Mouse (Mus musculus): ENCODE data around the gene Ttc39a. TPM values are rescaled to one million over a fixed set of nuclear protein-coding genes. Genes with fewer than 3 reads are reported as not detected.

Gene Ttc39a
- polyA plus RNA-seq, 1 experiment from 2014 or later = 1.0 TPM

GRCm38 (mm10) chr4:109430250-109430649 is 23.8 kb downstream of the Ttc39a start:
- WGBS = 94% methylated on average over 7 of the region's 7 CpGs
- Histone ChIP-seq H3K9ac (ENCODE audit: low read length) (no peak overlapping the region), H3K4me2 (ENCODE audit: low read length) (no peak overlapping the region), H3K36me3 (ENCODE audit: control insufficient read depth, insufficient read depth, low read length) (no peaks in the 10 kb centered on the region), H3K27me3 (replicated peaks; ENCODE audit: control insufficient read depth, insufficient read depth, low read length) (no peaks in the 10 kb centered on the region), H3K4me1 (ENCODE audit: control insufficient read depth, insufficient read depth, low read length) (no peaks in the 10 kb centered on the region), H3K9me3 (replicated peaks; ENCODE audit: control insufficient read depth, low read length) (no peaks in the 10 kb centered on the region), H3K27ac (ENCODE audit: low read depth, low read length) (no peak overlapping the region), H3K4me3 (ENCODE audit: low read depth, low read length) (no peak overlapping the region)
- ATAC-seq (no peak), DNase-seq (ENCODE audit: low spot score) (no peak)

- DNase-seq (ENCODE audit: low spot score) (peak; percentile 50), ATAC-seq (0 out of 2 replicates have a peak, but pooled peaks have one; percentile 56)
- Histone ChIP-seq H3K36me3 (ENCODE audit: control insufficient read depth, insufficient read depth, low read length) (no peaks in the 10 kb centered on the region), H3K4me1 (ENCODE audit: control insufficient read depth, insufficient read depth, low read length) (no peaks in the 10 kb centered on the region), H3K9me3 (replicated peaks; ENCODE audit: control insufficient read depth, low read length) (no peaks in the 10 kb centered on the region), H3K27me3 (replicated peaks; ENCODE audit: control insufficient read depth, insufficient read depth, low read length) (no peaks in the 10 kb centered on the region), H3K9ac (ENCODE audit: low read length) (no peak overlapping the region), H3K4me2 (ENCODE audit: low read length) (no peak overlapping the region), H3K27ac (ENCODE audit: low read depth, low read length) (no peak overlapping the region), H3K4me3 (ENCODE audit: low read depth, low read length) (no peak overlapping the region)
- WGBS = 54% methylated on average over 13 of the region's 13 CpGs
Observed at GRCm38 (mm10) chr4:109430854-109431253, 24.4 kb downstream of the Ttc39a start.

- no peaks in the 10 kb centered on the region for H3K4me1 ChIP-seq (ENCODE audit: control insufficient read depth, insufficient read depth, low read length)
- H3K27ac ChIP-seq (ENCODE audit: low read depth, low read length) = no peak overlapping the region
- no peaks in the 10 kb centered on the region for H3K9me3 ChIP-seq (replicated peaks; ENCODE audit: control insufficient read depth, low read length)
- no peak overlapping the region for H3K9ac ChIP-seq (ENCODE audit: low read length)
- ATAC-seq (0 out of 2 replicates have a peak, but pooled peaks have one; percentile 10), DNase-seq (ENCODE audit: low spot score) (no peak)
- H3K4me3 ChIP-seq (ENCODE audit: low read depth, low read length) = no peak overlapping the region
- no peak overlapping the region for H3K4me2 ChIP-seq (ENCODE audit: low read length)
- no peaks in the 10 kb centered on the region for H3K27me3 ChIP-seq (replicated peaks; ENCODE audit: control insufficient read depth, insufficient read depth, low read length)
- 82% methylated on average over 16 of the region's 16 CpGs for WGBS
- H3K36me3 ChIP-seq (ENCODE audit: control insufficient read depth, insufficient read depth, low read length) = no peaks in the 10 kb centered on the region
Observed at GRCm38 (mm10) chr4:109432668-109433375, 26.4 kb downstream of the Ttc39a start.

- no peak for ATAC-seq
- 86% methylated on average over 6 of the region's 6 CpGs for WGBS
Observed at GRCm38 (mm10) chr4:109433641-109434040, 27.2 kb downstream of the Ttc39a start.

GRCm38 (mm10) chr4:109434256-109434655 is 27.8 kb downstream of the Ttc39a start:
- H3K27me3 ChIP-seq (replicated peaks; ENCODE audit: control insufficient read depth, insufficient read depth, low read length) = no peaks in the 10 kb centered on the region
- H3K9ac ChIP-seq (ENCODE audit: low read length) = no peak overlapping the region
- H3K4me2 ChIP-seq (ENCODE audit: low read length) = no peak overlapping the region
- no peak overlapping the region for H3K27ac ChIP-seq (ENCODE audit: low read depth, low read length)
- WGBS = 88% methylated on average over 1 of the region's 1 CpGs
- H3K36me3 ChIP-seq (ENCODE audit: control insufficient read depth, insufficient read depth, low read length) = no peaks in the 10 kb centered on the region
- H3K9me3 ChIP-seq (replicated peaks; ENCODE audit: control insufficient read depth, low read length) = no peaks in the 10 kb centered on the region
- ATAC-seq (no peak), DNase-seq (ENCODE audit: low spot score) (no peak)
- no peak overlapping the region for H3K4me3 ChIP-seq (ENCODE audit: low read depth, low read length)
- H3K4me1 ChIP-seq (ENCODE audit: control insufficient read depth, insufficient read depth, low read length) = no peaks in the 10 kb centered on the region

More at GRCm38 (mm10) chr4:109433641-109434040, 27.2 kb downstream of the Ttc39a start:
- H3K9ac ChIP-seq (ENCODE audit: low read length) = no peak overlapping the region
- H3K9me3 ChIP-seq (replicated peaks; ENCODE audit: control insufficient read depth, low read length) = no peaks in the 10 kb centered on the region
- H3K4me1 ChIP-seq (ENCODE audit: control insufficient read depth, insufficient read depth, low read length) = no peaks in the 10 kb centered on the region
- no peaks in the 10 kb centered on the region for H3K27me3 ChIP-seq (replicated peaks; ENCODE audit: control insufficient read depth, insufficient read depth, low read length)
- no peak overlapping the region for H3K4me2 ChIP-seq (ENCODE audit: low read length)
- no peak overlapping the region for H3K4me3 ChIP-seq (ENCODE audit: low read depth, low read length)
- H3K36me3 ChIP-seq (ENCODE audit: control insufficient read depth, insufficient read depth, low read length) = no peaks in the 10 kb centered on the region
- no peak overlapping the region for H3K27ac ChIP-seq (ENCODE audit: low read depth, low read length)
- no peak for DNase-seq (ENCODE audit: low spot score)

GRCm38 (mm10) chr4:109437913-109438878 is 31.8 kb downstream of the Ttc39a start:
- H3K9ac ChIP-seq (ENCODE audit: low read length) = no peak overlapping the region
- 51% methylated on average over 9 of the region's 9 CpGs for WGBS
- H3K36me3 ChIP-seq (ENCODE audit: control insufficient read depth, insufficient read depth, low read length) = no peaks in the 10 kb centered on the region
- no peak overlapping the region for H3K4me2 ChIP-seq (ENCODE audit: low read length)
- no peaks in the 10 kb centered on the region for H3K27me3 ChIP-seq (replicated peaks; ENCODE audit: control insufficient read depth, insufficient read depth, low read length)
- peak; percentile 71 for ATAC-seq
- no peak overlapping the region for H3K27ac ChIP-seq (ENCODE audit: low read depth, low read length)
- no peaks in the 10 kb centered on the region for H3K9me3 ChIP-seq (replicated peaks; ENCODE audit: control insufficient read depth, low read length)
- H3K4me3 ChIP-seq (ENCODE audit: low read depth, low read length) = no peak overlapping the region
- peak; percentile 70 for DNase-seq (ENCODE audit: low spot score)
- H3K4me1 ChIP-seq (ENCODE audit: control insufficient read depth, insufficient read depth, low read length) = no peaks in the 10 kb centered on the region

GRCm38 (mm10) chr4:109439101-109439500 is 32.7 kb downstream of the Ttc39a start:
- Histone ChIP-seq H3K9me3 (replicated peaks; ENCODE audit: control insufficient read depth, low read length) (no peaks in the 10 kb centered on the region), H3K9ac (ENCODE audit: low read length) (no peak overlapping the region), H3K27ac (ENCODE audit: low read depth, low read length) (no peak overlapping the region), H3K4me3 (ENCODE audit: low read depth, low read length) (no peak overlapping the region), H3K4me2 (ENCODE audit: low read length) (no peak overlapping the region), H3K4me1 (ENCODE audit: control insufficient read depth, insufficient read depth, low read length) (no peaks in the 10 kb centered on the region), H3K27me3 (replicated peaks; ENCODE audit: control insufficient read depth, insufficient read depth, low read length) (no peaks in the 10 kb centered on the region), H3K36me3 (ENCODE audit: control insufficient read depth, insufficient read depth, low read length) (no peaks in the 10 kb centered on the region)
- ATAC-seq (no peak), DNase-seq (ENCODE audit: low spot score) (no peak)
- WGBS = 83% methylated on average over 8 of the region's 8 CpGs

- Histone ChIP-seq H3K9me3 (replicated peaks; ENCODE audit: control insufficient read depth, low read length) (no peaks in the 10 kb centered on the region), H3K36me3 (ENCODE audit: control insufficient read depth, insufficient read depth, low read length) (no peaks in the 10 kb centered on the region), H3K4me1 (ENCODE audit: control insufficient read depth, insufficient read depth, low read length) (no peaks in the 10 kb centered on the region), H3K4me3 (ENCODE audit: low read depth, low read length) (no peak overlapping the region), H3K27me3 (replicated peaks; ENCODE audit: control insufficient read depth, insufficient read depth, low read length) (no peaks in the 10 kb centered on the region), H3K4me2 (ENCODE audit: low read length) (no peak overlapping the region), H3K9ac (ENCODE audit: low read length) (no peak overlapping the region), H3K27ac (ENCODE audit: low read depth, low read length) (no peak overlapping the region)
- no peak for ATAC-seq
- WGBS = 86% methylated on average over 3 of the region's 3 CpGs
- no peak for DNase-seq (ENCODE audit: low spot score)
Observed at GRCm38 (mm10) chr4:109439825-109440248, 33.4 kb downstream of the Ttc39a start.

All from forebrain, embryonic 14.5 days (tissue).